Mouse (Mus musculus): ENCODE results near the gene Flot1.

GRCm38 (mm10) chr17:35825109-35825850 is 2.2 kb downstream of the Flot1 start:
- TF ChIP-seq CTCF (conservative IDR thresholded peaks at IDR 0.05; ENCODE audit: low read length) (no peak), POU5F1 (IDR thresholded peaks at IDR 0.05; ENCODE audit: borderline replicate concordance, low read length) (no peak), NANOG (IDR thresholded peaks at IDR 0.05; ENCODE audit: borderline replicate concordance, low read length) (no peak)

Measured in E14TG2a.4 (cell line).